Mouse (Mus musculus): ENCODE results near the gene Kazn. TPM values are rescaled to one million over a fixed set of nuclear protein-coding genes. Genes with fewer than 3 reads are reported as not detected.

Kazn gene
- polyA plus RNA-seq, 1 experiment = 17.0 TPM

GRCm38 (mm10) chr4:142164386-142164785 lies 74.8 kb downstream of the Kazn start:
- H3K4me3 ChIP-seq (ENCODE audit: control insufficient read depth, insufficient read depth, low read length) = no peak overlapping the region
- H3K27me3 ChIP-seq (ENCODE audit: control insufficient read depth, insufficient read depth, low read length) = no peaks in the 10 kb centered on the region
- H3K36me3 ChIP-seq (ENCODE audit: control insufficient read depth, insufficient read depth, low read length) = no peaks in the 10 kb centered on the region
- TF ChIP-seq CTCF (IDR thresholded peaks at IDR 0.05; ENCODE audit: borderline replicate concordance, control insufficient read depth, extremely low read depth, insufficient read depth, low read length, poor library complexity) = no peak
- no peaks in the 10 kb centered on the region for H3K4me1 ChIP-seq (replicated peaks; ENCODE audit: control insufficient read depth, insufficient read depth, low read length)
- 95% methylated on average over 4 of the region's 4 CpGs for WGBS
- H3K27ac ChIP-seq (ENCODE audit: control insufficient read depth, insufficient read depth, low read length) = no peak overlapping the region
- no peak for DNase-seq

- Histone ChIP-seq H3K4me3 (ENCODE audit: control insufficient read depth, insufficient read depth, low read length) (no peak overlapping the region), H3K27ac (ENCODE audit: control insufficient read depth, insufficient read depth, low read length) (no peak overlapping the region)
- 74% methylated on average over 3 of the region's 3 CpGs for WGBS
Measured at GRCm38 (mm10) chr4:142163862-142164261, 75.3 kb downstream of the Kazn start.

GRCm38 (mm10) chr4:142162729-142163128 lies 76.5 kb downstream of the Kazn start:
- Histone ChIP-seq H3K27ac (ENCODE audit: control insufficient read depth, insufficient read depth, low read length) (no peak overlapping the region), H3K36me3 (ENCODE audit: control insufficient read depth, insufficient read depth, low read length) (no peaks in the 10 kb centered on the region), H3K4me3 (ENCODE audit: control insufficient read depth, insufficient read depth, low read length) (no peak overlapping the region), H3K27me3 (ENCODE audit: control insufficient read depth, insufficient read depth, low read length) (no peaks in the 10 kb centered on the region), H3K4me1 (replicated peaks; ENCODE audit: control insufficient read depth, insufficient read depth, low read length) (no peaks in the 10 kb centered on the region)
- no peak for TF ChIP-seq POLR2A (IDR thresholded peaks at IDR 0.05; ENCODE audit: control insufficient read depth, extremely low read depth, insufficient read depth, low read length, poor library complexity)
- TF ChIP-seq CTCF (IDR thresholded peaks at IDR 0.05; ENCODE audit: borderline replicate concordance, control insufficient read depth, extremely low read depth, insufficient read depth, low read length, poor library complexity) = no peak
- 96% methylated on average over 9 of the region's 9 CpGs for WGBS
- no peak for DNase-seq

More at GRCm38 (mm10) chr4:142163862-142164261, 75.3 kb downstream of the Kazn start:
- H3K4me1 ChIP-seq (replicated peaks; ENCODE audit: control insufficient read depth, insufficient read depth, low read length) = no peaks in the 10 kb centered on the region
- no peaks in the 10 kb centered on the region for H3K27me3 ChIP-seq (ENCODE audit: control insufficient read depth, insufficient read depth, low read length)
- DNase-seq = no peak
- TF ChIP-seq POLR2A (IDR thresholded peaks at IDR 0.05; ENCODE audit: control insufficient read depth, extremely low read depth, insufficient read depth, low read length, poor library complexity) = no peak
- no peak for TF ChIP-seq CTCF (IDR thresholded peaks at IDR 0.05; ENCODE audit: borderline replicate concordance, control insufficient read depth, extremely low read depth, insufficient read depth, low read length, poor library complexity)
- H3K36me3 ChIP-seq (ENCODE audit: control insufficient read depth, insufficient read depth, low read length) = no peaks in the 10 kb centered on the region

GRCm38 (mm10) chr4:142162102-142162501 lies 77.1 kb downstream of the Kazn start:
- no peaks in the 10 kb centered on the region for H3K4me1 ChIP-seq (replicated peaks; ENCODE audit: control insufficient read depth, insufficient read depth, low read length)
- no peak overlapping the region for H3K4me3 ChIP-seq (ENCODE audit: control insufficient read depth, insufficient read depth, low read length)
- WGBS = 97% methylated on average over 2 of the region's 2 CpGs
- no peak overlapping the region for H3K27ac ChIP-seq (ENCODE audit: control insufficient read depth, insufficient read depth, low read length)
- H3K27me3 ChIP-seq (ENCODE audit: control insufficient read depth, insufficient read depth, low read length) = no peaks in the 10 kb centered on the region
- no peak for DNase-seq
- TF ChIP-seq POLR2A (IDR thresholded peaks at IDR 0.05; ENCODE audit: control insufficient read depth, extremely low read depth, insufficient read depth, low read length, poor library complexity) (no peak), CTCF (IDR thresholded peaks at IDR 0.05; ENCODE audit: borderline replicate concordance, control insufficient read depth, extremely low read depth, insufficient read depth, low read length, poor library complexity) (no peak)
- no peaks in the 10 kb centered on the region for H3K36me3 ChIP-seq (ENCODE audit: control insufficient read depth, insufficient read depth, low read length)

GRCm38 (mm10) chr4:142160041-142160440 lies 79.2 kb downstream of the Kazn start:
- 97% methylated on average over 8 of the region's 8 CpGs for WGBS
- DNase-seq = no peak
- Histone ChIP-seq H3K36me3 (ENCODE audit: control insufficient read depth, insufficient read depth, low read length) (no peaks in the 10 kb centered on the region), H3K27me3 (ENCODE audit: control insufficient read depth, insufficient read depth, low read length) (no peaks in the 10 kb centered on the region), H3K4me3 (ENCODE audit: control insufficient read depth, insufficient read depth, low read length) (no peak overlapping the region), H3K4me1 (replicated peaks; ENCODE audit: control insufficient read depth, insufficient read depth, low read length) (no peaks in the 10 kb centered on the region), H3K27ac (ENCODE audit: control insufficient read depth, insufficient read depth, low read length) (no peak overlapping the region)
- TF ChIP-seq CTCF (IDR thresholded peaks at IDR 0.05; ENCODE audit: borderline replicate concordance, control insufficient read depth, extremely low read depth, insufficient read depth, low read length, poor library complexity) = no peak
- TF ChIP-seq POLR2A (IDR thresholded peaks at IDR 0.05; ENCODE audit: control insufficient read depth, extremely low read depth, insufficient read depth, low read length, poor library complexity) = no peak

GRCm38 (mm10) chr4:142156506-142156905 lies 82.7 kb downstream of the Kazn start:
- WGBS = 91% methylated on average over 5 of the region's 5 CpGs
- Histone ChIP-seq H3K27me3 (ENCODE audit: control insufficient read depth, insufficient read depth, low read length) (no peaks in the 10 kb centered on the region), H3K36me3 (ENCODE audit: control insufficient read depth, insufficient read depth, low read length) (no peaks in the 10 kb centered on the region), H3K4me3 (ENCODE audit: control insufficient read depth, insufficient read depth, low read length) (no peak overlapping the region), H3K27ac (ENCODE audit: control insufficient read depth, insufficient read depth, low read length) (no peak overlapping the region), H3K4me1 (replicated peaks; ENCODE audit: control insufficient read depth, insufficient read depth, low read length) (no peaks in the 10 kb centered on the region)
- TF ChIP-seq POLR2A (IDR thresholded peaks at IDR 0.05; ENCODE audit: control insufficient read depth, extremely low read depth, insufficient read depth, low read length, poor library complexity) = no peak
- TF ChIP-seq CTCF (IDR thresholded peaks at IDR 0.05; ENCODE audit: borderline replicate concordance, control insufficient read depth, extremely low read depth, insufficient read depth, low read length, poor library complexity) = no peak
- DNase-seq = no peak

- 93% methylated on average over 11 of the region's 11 CpGs for WGBS
- TF ChIP-seq POLR2A (IDR thresholded peaks at IDR 0.05; ENCODE audit: control insufficient read depth, extremely low read depth, insufficient read depth, low read length, poor library complexity) = no peak
- no peak for TF ChIP-seq CTCF (IDR thresholded peaks at IDR 0.05; ENCODE audit: borderline replicate concordance, control insufficient read depth, extremely low read depth, insufficient read depth, low read length, poor library complexity)
- no peaks in the 10 kb centered on the region for H3K36me3 ChIP-seq (ENCODE audit: control insufficient read depth, insufficient read depth, low read length)
- H3K4me3 ChIP-seq (ENCODE audit: control insufficient read depth, insufficient read depth, low read length) = no peak overlapping the region
- DNase-seq = no peak
- H3K4me1 ChIP-seq (replicated peaks; ENCODE audit: control insufficient read depth, insufficient read depth, low read length) = no peaks in the 10 kb centered on the region
- H3K27me3 ChIP-seq (ENCODE audit: control insufficient read depth, insufficient read depth, low read length) = no peaks in the 10 kb centered on the region
- no peak overlapping the region for H3K27ac ChIP-seq (ENCODE audit: control insufficient read depth, insufficient read depth, low read length)
Measured at GRCm38 (mm10) chr4:142154246-142154645, 85.0 kb downstream of the Kazn start.
